Mouse (Mus musculus) heart, embryonic 15.5 days (tissue): ENCODE measurements at regions not wholly inside any gene's neighbourhood (a gene's known extent, or its start where the extent isn't known, plus 50 kb on each side); places are given as distances from the start of the nearest gene placed in this dataset.

Experiments
- ATAC-seq: fragments of 200-750 bp; cut with Nextera tagmentation; replicated peaks from 2 replicates; pipeline ENCODE4 v1.8.0; 2017; ENCODE audit warnings: low read depth, moderate TSS enrichment; ENCODE audit not compliant: insufficient number of reproducible peaks, insufficient read depth, low FRiP score
- H3K27ac ChIP-seq: fragments of 300-500 bp; sonication (generic); 2 replicates; pipeline ENCODE4 v1.5.1; 2015; ENCODE audit warnings: mild to moderate bottlenecking, inconsistent platforms
- H3K27me3 ChIP-seq: fragments of 300-500 bp; sonication (generic); 2 replicates; pipeline ENCODE4 v1.6.1; 2015; ENCODE audit warnings: inconsistent platforms
- H3K36me3 ChIP-seq: fragments of 300-500 bp; sonication (generic); 2 replicates; pipeline ENCODE4 v1.6.1; 2015; ENCODE audit warnings: mild to moderate bottlenecking, inconsistent platforms
- H3K4me1 ChIP-seq: fragments of 300-500 bp; sonication (generic); replicated peaks from 2 replicates; pipeline ENCODE4 v1.6.1; 2015; ENCODE audit warnings: inconsistent platforms
- H3K4me2 ChIP-seq: fragments of 300-500 bp; sonication (generic); 2 replicates; pipeline ENCODE4 v1.6.1; 2015; ENCODE audit warnings: inconsistent platforms, mild to moderate bottlenecking, moderate library complexity
- H3K4me3 ChIP-seq: fragments of 300-500 bp; sonication (generic); 2 replicates; pipeline ENCODE4 v1.5.1; 2015; ENCODE audit warnings: mild to moderate bottlenecking, inconsistent platforms
- H3K9ac ChIP-seq: fragments of 300-500 bp; sonication (generic); 2 replicates; pipeline ENCODE4 v1.6.1; 2015; ENCODE audit warnings: mild to moderate bottlenecking, inconsistent platforms
- H3K9me3 ChIP-seq: fragments of 300-500 bp; sonication (generic); replicated peaks from 2 replicates; pipeline ENCODE4 v1.6.1; 2016; ENCODE audit warnings: inconsistent platforms
- WGBS: fragments of 180-500 bp; shearing (Covaris S2); methylation state at CpG from one replicate; pipeline ENCODE4 v1.1.7; 2015; ENCODE audit warnings: mixed read lengths; 5-methylcytosine and 5-hydroxymethylcytosine counted together

GRCm38 (mm10) chr13:116111032-116111808 is 198.3 kb downstream of the Isl1 start:
- Histone ChIP-seq H3K36me3 (no peaks in the 10 kb centered on the region), H3K4me2 (no peak overlapping the region), H3K27me3 (no peaks in the 10 kb centered on the region), H3K4me1 (no peaks in the 10 kb centered on the region), H3K9me3 (no peaks in the 10 kb centered on the region), H3K9ac (no peak overlapping the region), H3K27ac (no peak overlapping the region), H3K4me3 (no peak overlapping the region)
- WGBS, result 76% methylated on average over 7 of the region's 7 CpGs
- ATAC-seq, result no peak

GRCm38 (mm10) chr13:116110578-116110977 is 198.9 kb downstream of the Isl1 start:
- no peak overlapping the region for H3K9ac ChIP-seq
- H3K4me1 ChIP-seq, result no peaks in the 10 kb centered on the region
- H3K4me2 ChIP-seq, result no peak overlapping the region
- H3K36me3 ChIP-seq, result no peaks in the 10 kb centered on the region
- no peak overlapping the region for H3K4me3 ChIP-seq
- WGBS, result 91% methylated on average over 2 of the region's 2 CpGs
- H3K27me3 ChIP-seq, result no peaks in the 10 kb centered on the region
- ATAC-seq, result no peak
- H3K9me3 ChIP-seq, result no peaks in the 10 kb centered on the region
- H3K27ac ChIP-seq, result no peak overlapping the region

- Histone ChIP-seq H3K4me1 (no peaks in the 10 kb centered on the region), H3K4me2 (no peak overlapping the region), H3K9ac (no peak overlapping the region), H3K36me3 (no peaks in the 10 kb centered on the region), H3K4me3 (no peak overlapping the region), H3K27me3 (no peaks in the 10 kb centered on the region), H3K9me3 (no peaks in the 10 kb centered on the region), H3K27ac (no peak overlapping the region)
- 67% methylated on average over 4 of the region's 4 CpGs for WGBS
- no peak for ATAC-seq
These were observed 221.8 kb downstream of the Isl1 start for GRCm38 (mm10) chr13:116087541-116088308.

- H3K27ac ChIP-seq, result no peak overlapping the region
- H3K4me3 ChIP-seq, result no peak overlapping the region
- no peak overlapping the region for H3K9ac ChIP-seq
- no peaks in the 10 kb centered on the region for H3K36me3 ChIP-seq
- ATAC-seq, result no peak
- H3K4me1 ChIP-seq, result no peaks in the 10 kb centered on the region
- no peaks in the 10 kb centered on the region for H3K27me3 ChIP-seq
- H3K9me3 ChIP-seq, result no peaks in the 10 kb centered on the region
- WGBS, result 89% methylated on average over 1 of the region's 1 CpGs
- H3K4me2 ChIP-seq, result no peak overlapping the region
These were observed 222.3 kb downstream of the Isl1 start for GRCm38 (mm10) chr13:116087140-116087539.

- Histone ChIP-seq H3K9me3 (no peaks in the 10 kb centered on the region), H3K4me1 (no peaks in the 10 kb centered on the region), H3K4me3 (no peak overlapping the region), H3K27me3 (no peaks in the 10 kb centered on the region), H3K9ac (no peak overlapping the region), H3K27ac (no peak overlapping the region), H3K4me2 (no peak overlapping the region), H3K36me3 (no peaks in the 10 kb centered on the region)
- 77% methylated on average over 5 of the region's 5 CpGs for WGBS
- no peak for ATAC-seq
These were observed 252.4 kb downstream of the Isl1 start for GRCm38 (mm10) chr13:116056976-116057647.

- Histone ChIP-seq H3K9me3 (no peaks in the 10 kb centered on the region), H3K4me2 (no peak overlapping the region), H3K9ac (no peak overlapping the region), H3K4me1 (no peaks in the 10 kb centered on the region), H3K27me3 (no peaks in the 10 kb centered on the region), H3K4me3 (no peak overlapping the region), H3K36me3 (no peaks in the 10 kb centered on the region), H3K27ac (no peak overlapping the region)
- 69% methylated on average over 3 of the region's 3 CpGs for WGBS
- no peak for ATAC-seq
These were observed 253.3 kb downstream of the Isl1 start for GRCm38 (mm10) chr13:116056112-116056652.

GRCm38 (mm10) chr13:116036166-116036565 is 273.3 kb downstream of the Isl1 start:
- Histone ChIP-seq H3K36me3 (no peaks in the 10 kb centered on the region), H3K9me3 (no peaks in the 10 kb centered on the region), H3K4me3 (no peak overlapping the region), H3K27ac (no peak overlapping the region), H3K4me1 (no peaks in the 10 kb centered on the region), H3K9ac (no peak overlapping the region), H3K27me3 (no peaks in the 10 kb centered on the region), H3K4me2 (no peak overlapping the region)
- ATAC-seq, result no peak
- 68% methylated on average over 4 of the region's 4 CpGs for WGBS

GRCm38 (mm10) chr13:116030152-116030720 is 279.3 kb downstream of the Isl1 start:
- no peaks in the 10 kb centered on the region for H3K27me3 ChIP-seq
- no peak overlapping the region for H3K9ac ChIP-seq
- no peak overlapping the region for H3K4me3 ChIP-seq
- no peaks in the 10 kb centered on the region for H3K9me3 ChIP-seq
- no peaks in the 10 kb centered on the region for H3K36me3 ChIP-seq
- WGBS, result 47% methylated on average over 2 of the region's 2 CpGs
- no peak for ATAC-seq
- no peak overlapping the region for H3K4me2 ChIP-seq
- no peaks in the 10 kb centered on the region for H3K4me1 ChIP-seq
- no peak overlapping the region for H3K27ac ChIP-seq

- ATAC-seq, result no peak
- H3K27ac ChIP-seq, result no peak overlapping the region
- H3K36me3 ChIP-seq, result no peaks in the 10 kb centered on the region
- no peaks in the 10 kb centered on the region for H3K4me1 ChIP-seq
- no peak overlapping the region for H3K4me2 ChIP-seq
- 86% methylated on average over 2 of the region's 2 CpGs for WGBS
- no peak overlapping the region for H3K4me3 ChIP-seq
- no peaks in the 10 kb centered on the region for H3K9me3 ChIP-seq
- no peak overlapping the region for H3K9ac ChIP-seq
- H3K27me3 ChIP-seq, result no peaks in the 10 kb centered on the region
These were observed 280.9 kb downstream of the Isl1 start for GRCm38 (mm10) chr13:116028583-116028982.

- Histone ChIP-seq H3K36me3 (no peaks in the 10 kb centered on the region), H3K9me3 (no peaks in the 10 kb centered on the region), H3K4me1 (no peaks in the 10 kb centered on the region), H3K4me3 (no peak overlapping the region), H3K27ac (no peak overlapping the region), H3K9ac (no peak overlapping the region), H3K27me3 (no peaks in the 10 kb centered on the region), H3K4me2 (no peak overlapping the region)
- no peak for ATAC-seq
- 81% methylated on average over 2 of the region's 2 CpGs for WGBS
These were observed 282.3 kb downstream of the Isl1 start for GRCm38 (mm10) chr13:116027147-116027546.

GRCm38 (mm10) chr13:116017886-116018285 is 291.6 kb downstream of the Isl1 start:
- Histone ChIP-seq H3K4me2 (no peak overlapping the region), H3K27me3 (no peaks in the 10 kb centered on the region), H3K9ac (no peak overlapping the region), H3K4me3 (no peak overlapping the region), H3K27ac (no peak overlapping the region), H3K9me3 (no peaks in the 10 kb centered on the region), H3K4me1 (no peaks in the 10 kb centered on the region), H3K36me3 (no peaks in the 10 kb centered on the region)
- ATAC-seq, result no peak
- WGBS, result 43% methylated on average over 5 of the region's 5 CpGs
